Mouse (Mus musculus) liver, adult 2 months (tissue): ENCODE results near the gene Stk24.

ENCODE experiments used
- CTCF ChIP-seq: fragments of 200-500 bp; IDR thresholded peaks from 2 replicates; pipeline ENCODE4 v1.5.1; 2011; ENCODE audit warnings: low read depth, low read length, control low read depth
- POLR2A ChIP-seq: fragments of 200-500 bp; IDR thresholded peaks from 2 replicates; pipeline ENCODE4 v1.6.1; 2011; ENCODE audit warnings: low read length, control low read depth; ENCODE audit not compliant: insufficient read depth; ENCODE audit errors: extremely low read depth

DNA sequence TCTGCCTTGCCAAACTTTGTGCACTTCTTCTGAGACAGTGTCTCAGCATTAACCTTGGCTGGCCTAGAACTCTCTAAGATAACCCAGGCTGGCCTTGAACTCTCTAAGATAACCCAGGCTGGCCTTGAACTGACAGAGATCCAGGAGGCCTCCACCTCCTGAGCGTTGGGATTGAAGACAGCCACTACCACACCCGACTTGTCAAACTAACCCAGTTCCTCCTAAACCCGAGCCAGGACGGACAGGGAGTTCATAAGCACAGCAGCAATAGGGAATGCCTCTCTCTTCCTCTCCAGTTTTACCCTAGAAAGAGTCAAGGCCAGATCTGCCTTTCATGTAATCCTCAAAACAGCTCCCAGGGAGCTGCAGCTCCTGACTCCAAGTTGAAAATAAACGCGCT, 3.2 kb downstream of the Stk24 start:
- TF ChIP-seq POLR2A = no peak
- no peak for TF ChIP-seq CTCF
